Mouse (Mus musculus): ENCODE data around the gene Rnf19b. TPM values are rescaled to one million over a fixed set of nuclear protein-coding genes. Genes with fewer than 3 reads are reported as not detected.

Gene Rnf19b
- polyA plus RNA-seq (2012; fragmentation: generic; extraction: Trizol): 10 to 100 TPM; 15.5 to 24.0 TPM

DNA sequence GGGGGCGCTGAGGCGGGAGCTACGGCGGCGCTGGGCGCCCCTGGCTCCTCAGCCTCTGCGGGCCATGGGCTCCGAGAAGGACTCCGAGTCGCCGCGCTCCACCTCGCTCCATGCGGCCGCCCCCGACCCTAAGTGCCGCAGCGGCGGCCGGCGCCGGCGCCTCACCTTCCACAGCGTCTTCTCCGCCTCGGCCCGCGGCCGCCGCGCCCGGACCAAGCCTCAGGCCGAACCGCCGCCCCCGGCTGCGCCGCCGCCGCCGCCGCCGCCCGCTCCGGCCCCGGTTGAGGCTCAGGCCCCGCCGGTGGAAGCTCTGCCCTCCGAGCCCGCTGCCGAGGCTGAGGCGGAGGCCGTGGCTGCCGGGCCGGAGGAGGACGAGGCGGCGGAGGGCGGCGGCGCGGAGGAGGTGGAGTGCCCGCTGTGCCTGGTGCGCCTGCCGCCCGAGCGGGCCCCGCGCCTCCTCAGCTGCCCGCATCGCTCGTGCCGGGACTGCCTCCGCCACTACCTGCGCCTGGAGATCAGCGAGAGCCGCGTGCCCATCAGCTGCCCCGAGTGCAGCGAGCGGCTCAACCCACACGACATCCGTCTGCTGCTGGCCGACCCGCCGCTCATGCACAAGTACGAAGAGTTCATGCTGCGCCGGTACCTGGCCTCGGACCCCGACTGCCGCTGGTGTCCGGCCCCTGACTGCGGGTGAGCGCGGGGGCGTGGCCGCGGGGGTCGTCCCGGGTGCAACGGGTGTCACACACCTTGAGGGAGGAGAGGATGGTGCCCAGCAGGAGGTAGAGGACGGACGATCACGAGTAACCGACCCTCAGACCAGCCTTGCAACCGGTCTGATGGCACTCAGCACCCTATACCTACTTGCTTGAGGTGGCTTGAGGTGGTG is at the start of gene Rnf19b:
Gene Rnf19b, plus strand, starts transcription at position 65 of the 886 bp plus-strand sequence.

DNA sequence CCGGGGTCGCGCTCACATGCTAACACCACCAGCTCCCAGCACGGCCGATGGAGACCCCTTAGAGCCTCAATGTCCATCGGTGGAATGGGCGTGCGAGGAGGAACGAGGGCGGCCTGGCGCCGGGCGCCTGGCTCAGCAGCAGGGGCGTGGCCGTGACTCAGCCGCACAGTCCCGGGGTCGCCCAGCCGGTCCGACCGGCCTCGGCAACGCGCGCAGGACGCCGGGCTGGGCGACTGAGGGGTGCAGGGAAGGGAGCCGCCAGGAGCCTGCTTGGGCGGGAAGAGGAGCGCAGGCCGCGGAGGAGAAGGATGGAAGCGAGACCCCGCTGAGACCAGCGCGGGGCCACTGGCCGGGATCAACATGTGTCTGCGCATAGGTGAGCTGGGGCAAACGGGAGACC is 47.3 kb downstream of the Rnf19b start, which contains the start of gene Tmem54:
Gene Tmem54, plus strand, starts transcription at position 193 of the 400 bp plus-strand sequence.

DNA sequence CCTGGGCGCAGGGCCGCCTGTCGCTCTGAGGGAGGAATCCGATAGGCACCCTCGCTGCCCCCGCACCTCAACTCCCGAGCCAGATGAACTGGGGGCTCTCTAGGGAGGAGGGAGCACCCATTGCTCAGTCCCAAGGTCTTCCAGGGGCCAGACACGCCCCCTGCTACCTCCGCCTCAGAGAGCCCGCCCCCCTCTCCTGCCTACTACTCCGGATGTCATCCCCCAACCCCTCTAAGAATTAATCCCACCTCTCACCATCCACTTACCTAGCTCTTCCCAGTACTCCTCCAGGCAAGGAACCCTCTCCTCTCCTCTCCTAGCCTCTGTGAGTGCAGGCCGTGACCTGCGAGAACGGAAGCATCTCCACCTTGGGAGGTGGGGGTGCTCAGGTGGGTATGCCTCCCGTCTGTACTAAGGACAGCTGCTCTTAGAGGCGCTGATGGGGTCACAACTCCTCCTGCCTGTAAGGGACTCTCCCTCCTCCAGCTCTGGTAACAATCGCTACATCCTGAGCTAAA is 63.6 kb downstream of the Rnf19b start, which contains the start of gene Hpca:
Gene Hpca, minus strand, starts transcription at position 468 of the 518 bp plus-strand sequence.

Other genes starting within 250 kb of the Rnf19b start
- gene Trim62, start 174.7 kb upstream of the Rnf19b start, polyA plus RNA-seq (2012; fragmentation: generic; extraction: Trizol): 1 to 10 TPM in 1 of 2 experiments, under 1 TPM in 1; 0.41 to 1.7 TPM
- 10 to 100 TPM; 10.8 to 43.6 TPM for gene Azin2, start 95.8 kb upstream of the Rnf19b start, polyA plus RNA-seq (2012; fragmentation: generic; extraction: Trizol)
- gene Ak2, start 66.3 kb upstream of the Rnf19b start, polyA plus RNA-seq (2012; fragmentation: generic; extraction: Trizol): 10 to 100 TPM; 50.7 to 70.7 TPM
- gene Tmem54, start 47.3 kb downstream of the Rnf19b start, polyA plus RNA-seq (2012; fragmentation: generic; extraction: Trizol): not detected
- gene Hpca, start 63.8 kb downstream of the Rnf19b start, polyA plus RNA-seq (2012; fragmentation: generic; extraction: Trizol): under 1 TPM in 1 of 2 experiments, not detected in 1; 0.02 TPM
- gene Fndc5, start 78.7 kb downstream of the Rnf19b start, polyA plus RNA-seq (2012; fragmentation: generic; extraction: Trizol): under 1 TPM in 1 of 2 experiments, not detected in 1; 0.05 TPM
- 1 to 10 TPM in 1 of 2 experiments, under 1 TPM in 1; 0.56 to 8.2 TPM for gene S100pbp, start 131.5 kb downstream of the Rnf19b start, polyA plus RNA-seq (2012; fragmentation: generic; extraction: Trizol)
- gene Yars, start 131.5 kb downstream of the Rnf19b start, polyA plus RNA-seq (2012; fragmentation: generic; extraction: Trizol): 10 to 100 TPM; 42.9 to 57.8 TPM
- gene C77080, start 203.1 kb downstream of the Rnf19b start, polyA plus RNA-seq (2012; fragmentation: generic; extraction: Trizol): 10 to 100 TPM in 1 of 2 experiments, 1 to 10 TPM in 1; 7.0 to 19.9 TPM
- gene Sync, start 229.3 kb downstream of the Rnf19b start, polyA plus RNA-seq (2012; fragmentation: generic; extraction: Trizol): 1 to 10 TPM in 1 of 2 experiments, under 1 TPM in 1; 0.04 to 1.4 TPM